Mouse (Mus musculus) heart, postnatal 0 days (tissue): Measurements from ENCODE around the gene Ube2f. TPM values are rescaled to one million over a fixed set of nuclear protein-coding genes. Genes with fewer than 3 reads are reported as not detected.
A peak's percentile ranks its signal among the peaks of the same experiment; 100 is the strongest.

ENCODE experiments used
- ATAC-seq: fragments of 200-750 bp; cut with Nextera tagmentation; 2 replicates; pipeline ENCODE4 v1.8.0; 2017; ENCODE audit warnings: low read depth, moderate number of reproducible peaks, moderate library complexity; ENCODE audit not compliant: insufficient read depth
- DNase-seq: peaks from one replicate; pipeline ENCODE4 v3.0.0-alpha.2; 2016; ENCODE audit warnings: low spot score
- H3K27ac ChIP-seq: fragments of 300-500 bp; sonication (generic); 2 replicates; pipeline ENCODE4 v1.5.1; 2014; ENCODE audit warnings: low read depth, mild to moderate bottlenecking
- H3K27me3 ChIP-seq: fragments of 300-500 bp; sonication (generic); 2 replicates; pipeline ENCODE4 v1.6.1; 2014; ENCODE audit warnings: low read length, mixed read lengths; ENCODE audit not compliant: control insufficient read depth, insufficient read depth
- H3K36me3 ChIP-seq: fragments of 300-500 bp; sonication (generic); replicated peaks from 2 replicates; pipeline ENCODE4 v1.6.1; 2014; ENCODE audit warnings: low read length, mixed read lengths; ENCODE audit not compliant: control insufficient read depth, insufficient read depth
- H3K4me1 ChIP-seq: fragments of 300-500 bp; sonication (generic); 2 replicates; pipeline ENCODE4 v1.6.1; 2014; ENCODE audit warnings: antibody characterized with exemption; ENCODE audit not compliant: control insufficient read depth, insufficient read depth
- H3K4me2 ChIP-seq: fragments of 300-500 bp; sonication (generic); 2 replicates; pipeline ENCODE4 v1.6.1; 2014; ENCODE audit warnings: low read depth, mild to moderate bottlenecking, low read length, moderate library complexity
- H3K4me3 ChIP-seq: fragments of 300-500 bp; sonication (generic); 2 replicates; pipeline ENCODE4 v1.5.1; 2014; ENCODE audit warnings: low read depth, low read length
- H3K9ac ChIP-seq: fragments of 300-500 bp; sonication (generic); replicated peaks from 2 replicates; pipeline ENCODE4 v1.6.1; 2014; ENCODE audit warnings: low read depth, low read length, mixed read lengths
- H3K9me3 ChIP-seq: fragments of 300-500 bp; sonication (generic); replicated peaks from 2 replicates; pipeline ENCODE4 v1.6.1; 2016; ENCODE audit warnings: low read length; ENCODE audit not compliant: control insufficient read depth
- CTCF ChIP-seq: IDR thresholded peaks from 2 replicates; pipeline ENCODE4 v1.5.1; 2016; ENCODE audit warnings: antibody characterized with exemption, control low read depth, low read depth
- EP300 ChIP-seq: IDR thresholded peaks from 2 replicates; pipeline ENCODE4 v1.6.1; 2016; ENCODE audit warnings: antibody characterized with exemption, low read depth
- WGBS: fragments of 180-500 bp; shearing (Covaris S2); extraction: QIAGEN DNeasy Blood & Tissue Kit; methylation state at CpG from one replicate; pipeline ENCODE4 v1.1.7; 2014; 5-methylcytosine and 5-hydroxymethylcytosine counted together
- polyA plus RNA-seq: library from polyadenylated mRNA; unstranded; fragments of >200 nt; fragmentation: Nextera tagmentation; extraction: Ambion mirVana; gene quantifications from 2 replicates; pipeline ENCODE4 v1.2.1, GENCODE M21; 2015
- total RNA-seq: library from RNA; depleted of rRNA; stranded (reverse); fragments of >200 nt; gene quantifications from 2 replicates; pipeline ENCODE4 v1.2.3, GENCODE M21; 2014; ENCODE audit warnings: low replicate concordance

The Ube2f gene
- total and polyA plus RNA-seq, 2 experiments from 2014 or later, result 69.6 to 79.3 TPM

DNA sequence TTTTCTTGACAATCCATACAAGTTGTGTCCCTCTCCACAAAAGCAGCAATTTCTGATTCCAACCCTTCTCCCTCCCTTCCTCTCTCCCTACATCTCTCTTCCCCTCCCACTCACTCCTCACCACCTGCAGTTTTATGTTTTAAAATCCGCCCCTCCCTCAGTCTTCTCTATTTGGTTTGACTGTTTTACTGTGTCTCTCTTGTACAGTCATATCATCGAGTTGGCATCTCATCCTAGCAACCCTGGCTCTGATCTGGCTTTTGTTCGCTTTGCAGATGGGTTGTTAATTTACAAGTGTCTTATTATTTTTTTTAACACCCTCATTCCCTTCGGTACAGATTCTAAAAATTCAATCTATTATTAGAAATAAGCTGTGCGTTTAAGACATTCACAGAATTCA is 43.2 kb upstream of the Ube2f start:
- Histone ChIP-seq H3K9me3 (no peaks in the 10 kb centered on the region), H3K9ac (no peak overlapping the region), H3K4me3 (no peak overlapping the region), H3K4me2 (no peak overlapping the region), H3K4me1 (peaks cover 39% of the 10 kb centered on the region), H3K36me3 (no peaks in the 10 kb centered on the region), H3K27ac (no peak overlapping the region), H3K27me3 (no peaks in the 10 kb centered on the region)
- 59% methylated on average over 5 of the region's 5 CpGs for WGBS
- DNase-seq (no peak), ATAC-seq (no peak)
- TF ChIP-seq CTCF (no peak), EP300 (no peak)

DNA sequence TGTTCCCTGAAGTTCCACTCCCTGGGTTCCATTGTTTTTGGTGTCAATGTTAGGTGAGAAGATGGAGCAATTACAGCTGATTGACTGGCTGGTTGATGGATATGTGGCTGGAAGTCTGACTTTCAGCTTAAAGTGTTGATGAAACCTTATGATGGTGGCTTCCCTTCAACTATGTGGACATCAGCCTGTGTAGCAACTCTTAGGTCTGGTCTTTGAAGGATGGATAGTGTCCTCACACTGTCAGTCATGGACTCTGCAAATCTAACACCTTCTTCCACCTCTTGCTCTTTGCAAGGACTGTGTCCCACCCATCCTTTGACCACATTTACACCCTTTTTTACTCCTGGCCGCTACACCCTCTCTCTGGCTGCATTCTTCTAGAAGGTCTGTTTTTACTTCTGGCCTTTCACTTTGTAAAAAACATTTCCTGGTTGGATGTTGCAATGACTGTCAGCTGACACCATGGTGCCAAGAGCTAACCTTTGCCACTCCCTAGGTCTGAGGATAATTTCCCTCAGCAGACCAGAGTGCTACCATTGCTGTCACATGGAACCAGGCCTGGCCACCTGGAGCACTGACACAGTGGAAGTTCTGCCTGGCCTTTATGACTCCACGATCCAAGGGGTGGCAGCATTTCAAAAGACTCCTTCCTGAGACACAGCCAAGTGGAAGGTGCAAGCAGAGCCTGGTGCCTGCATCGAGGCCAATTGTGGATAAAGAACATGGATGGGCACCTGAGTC is 42.6 kb upstream of the Ube2f start:
- Histone ChIP-seq H3K4me1 (peaks cover 45% of the 10 kb centered on the region), H3K36me3 (no peaks in the 10 kb centered on the region), H3K27ac (peak overlapping the region; percentile 98; the same call in 1 of the 2 replicates), H3K4me2 (no peak overlapping the region), H3K27me3 (no peaks in the 10 kb centered on the region), H3K9me3 (no peaks in the 10 kb centered on the region), H3K9ac (no peak overlapping the region), H3K4me3 (no peak overlapping the region)
- no peak for TF ChIP-seq EP300
- TF ChIP-seq CTCF, result no peak
- ATAC-seq (no peak), DNase-seq (no peak)
- 57% methylated on average over 3 of the region's 3 CpGs for WGBS

DNA sequence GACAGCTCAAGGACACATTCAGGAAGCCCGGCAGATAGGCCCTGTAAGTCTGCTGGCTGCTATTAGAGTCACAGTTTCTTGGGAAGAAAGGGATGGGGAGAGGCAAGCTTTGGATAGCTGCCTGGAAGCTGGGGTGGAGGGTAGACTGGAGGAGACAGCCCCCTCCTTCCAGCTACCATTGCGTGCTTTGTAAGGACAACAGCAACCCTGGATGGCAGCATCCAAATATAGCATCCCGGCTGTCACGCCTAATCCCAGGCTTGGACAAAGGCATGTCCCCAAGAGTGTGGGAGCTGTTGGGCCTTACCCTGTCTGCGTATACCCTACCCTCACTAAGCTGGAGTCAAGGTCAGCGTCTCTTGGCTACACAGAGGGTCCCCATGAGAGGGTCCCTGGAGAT is 40.8 kb upstream of the Ube2f start:
- no peaks in the 10 kb centered on the region for H3K27me3 ChIP-seq
- H3K4me3 ChIP-seq, result no peak overlapping the region
- peak; percentile 77 for ATAC-seq
- 0 out of 2 replicates have a peak overlapping the region, but pooled peaks have one; percentile 3 for H3K4me2 ChIP-seq
- peak overlapping the region; percentile 98 for H3K27ac ChIP-seq
- H3K4me1 ChIP-seq, result peaks cover 54% of the 10 kb centered on the region
- 31% methylated on average over 6 of the region's 6 CpGs for WGBS
- peak; percentile 81 for DNase-seq
- TF ChIP-seq CTCF (no peak), EP300 (no peak; the same call in 1 of the 2 replicates)
- no peaks in the 10 kb centered on the region for H3K36me3 ChIP-seq
- no peaks in the 10 kb centered on the region for H3K9me3 ChIP-seq
- H3K9ac ChIP-seq, result 0 out of 2 replicates have a peak overlapping the region, but pooled peaks have one; percentile 11

DNA sequence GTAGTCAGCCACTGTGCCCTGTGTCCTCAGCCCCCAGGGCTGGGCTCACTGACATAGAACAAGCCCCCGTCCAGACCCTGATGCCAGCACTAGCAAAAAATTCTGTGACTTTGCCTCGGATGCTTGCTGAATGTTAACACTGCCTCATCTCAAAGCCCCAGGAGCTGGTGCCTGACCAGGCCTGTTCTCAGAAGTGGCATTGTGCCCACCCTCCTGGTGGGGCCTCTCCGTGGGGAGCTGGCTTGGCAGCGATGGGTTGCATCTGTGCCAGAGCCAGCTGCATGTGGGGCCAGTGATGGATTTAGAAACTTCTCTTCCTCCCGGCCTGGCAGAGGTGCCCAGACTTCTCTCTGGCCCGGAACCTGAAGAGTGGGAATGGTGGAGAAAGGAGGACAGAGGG is 40.3 kb upstream of the Ube2f start:
- no peaks in the 10 kb centered on the region for H3K36me3 ChIP-seq
- H3K4me3 ChIP-seq, result no peak overlapping the region
- no peaks in the 10 kb centered on the region for H3K27me3 ChIP-seq
- no peaks in the 10 kb centered on the region for H3K9me3 ChIP-seq
- WGBS, result 26% methylated on average over 6 of the region's 6 CpGs
- DNase-seq (peak; percentile 75), ATAC-seq (peak; percentile 70)
- H3K4me2 ChIP-seq, result 0 out of 2 replicates have a peak overlapping the region, but pooled peaks have one; percentile 3
- H3K27ac ChIP-seq, result peak overlapping the region; percentile 98
- H3K4me1 ChIP-seq, result peaks cover 55% of the 10 kb centered on the region
- H3K9ac ChIP-seq, result 0 out of 2 replicates have a peak overlapping the region, but pooled peaks have one; percentile 11
- TF ChIP-seq CTCF (no peak), EP300 (no peak; the same call in 1 of the 2 replicates)

DNA sequence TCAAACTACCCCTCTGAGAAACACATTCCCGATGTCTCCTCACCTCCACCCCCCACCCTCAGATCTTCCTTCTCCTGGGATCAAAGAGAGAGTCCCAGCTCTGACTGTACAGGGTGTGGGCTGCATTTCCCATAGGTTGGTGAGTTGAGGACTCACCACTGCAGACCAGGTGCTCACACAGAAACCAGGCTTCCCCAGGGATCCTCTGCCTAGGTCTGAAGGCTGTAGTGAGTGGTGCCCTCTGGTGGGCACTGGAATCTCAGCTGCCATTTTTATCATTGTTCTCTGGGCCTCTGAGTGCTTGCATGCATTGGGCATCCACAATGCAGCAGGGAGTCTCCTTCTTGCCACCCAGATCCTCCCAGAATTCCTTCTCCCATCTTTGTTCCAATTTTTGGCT is 39.0 kb upstream of the Ube2f start:
- TF ChIP-seq CTCF (peak; percentile 79), EP300 (no peak)
- Histone ChIP-seq H3K36me3 (no peaks in the 10 kb centered on the region), H3K9ac (no peak overlapping the region), H3K27ac (peak overlapping the region; percentile 98), H3K9me3 (no peaks in the 10 kb centered on the region), H3K27me3 (no peaks in the 10 kb centered on the region), H3K4me1 (peaks cover 68% of the 10 kb centered on the region), H3K4me3 (no peak overlapping the region), H3K4me2 (no peak overlapping the region)
- peak; percentile 81 for DNase-seq
- WGBS, result 81% methylated on average over 1 of the region's 1 CpGs
- ATAC-seq, result peak; percentile 28

DNA sequence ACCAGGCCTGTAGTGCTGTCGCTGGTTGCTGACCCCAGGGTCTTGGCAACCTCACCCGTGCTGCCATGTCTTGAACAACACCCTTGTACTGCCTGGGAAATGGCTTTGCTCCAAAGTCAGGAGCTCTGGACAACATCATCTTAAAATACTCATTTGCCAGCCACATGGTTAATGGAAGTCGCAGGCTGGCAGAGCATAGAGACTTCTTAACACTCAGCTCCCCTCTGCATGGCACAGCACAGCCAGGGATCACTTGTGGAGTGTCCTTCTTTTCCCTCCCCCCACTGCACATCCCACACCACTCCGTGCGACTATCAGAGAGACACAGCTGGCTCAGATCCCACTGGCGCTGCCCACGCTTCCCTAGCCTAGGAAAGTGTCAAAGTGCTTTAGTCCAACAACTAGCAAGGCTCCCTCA is 38.5 kb upstream of the Ube2f start:
- no peak overlapping the region for H3K4me2 ChIP-seq
- 20% methylated on average over 7 of the region's 7 CpGs for WGBS

More for the DNA sequence above, 38.5 kb upstream of the Ube2f start:
- TF ChIP-seq CTCF, result no peak; the same call in 1 of the 2 replicates
- peak; percentile 90 for TF ChIP-seq EP300
- no peaks in the 10 kb centered on the region for H3K27me3 ChIP-seq
- H3K9ac ChIP-seq, result peak overlapping the region; percentile 15; the same call in 1 of the 2 replicates
- DNase-seq, result peak; percentile 73
- no peak overlapping the region for H3K4me3 ChIP-seq
- no peaks in the 10 kb centered on the region for H3K36me3 ChIP-seq
- peak overlapping the region; percentile 98 for H3K27ac ChIP-seq
- ATAC-seq, result peak; percentile 68
- no peaks in the 10 kb centered on the region for H3K9me3 ChIP-seq
- peaks cover 73% of the 10 kb centered on the region for H3K4me1 ChIP-seq
